Mouse (Mus musculus) retina, postnatal 1 day (tissue): Measurements from ENCODE around the gene Dusp9.
A peak's percentile ranks its signal among the peaks of the same experiment; 100 is the strongest.

ENCODE experiments used
- DNase-seq: peaks from one replicate; pipeline ENCODE4 v3.0.0-alpha.2; 2012

Dusp9 gene

DNA sequence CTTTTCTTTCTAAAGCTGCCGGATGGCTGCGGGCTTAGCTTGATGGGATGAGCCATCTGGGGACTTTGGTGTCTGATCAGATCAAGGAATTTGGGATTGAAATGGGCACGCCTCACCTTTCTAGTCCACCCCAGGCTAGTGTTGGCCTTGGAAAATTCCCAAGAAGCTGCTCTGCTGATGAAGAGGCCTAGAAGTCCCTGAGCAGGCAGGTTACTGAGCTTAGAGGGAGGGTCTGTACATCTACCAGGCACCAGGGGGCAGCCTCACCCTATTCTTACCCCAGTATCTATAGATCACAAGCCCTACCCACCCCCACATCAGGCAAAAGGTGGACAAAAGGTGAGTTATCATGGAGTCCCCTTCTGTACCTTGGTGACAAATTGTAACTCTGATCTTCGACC, 32.8 kb downstream of the Dusp9 start:
- DNase-seq, result peak; percentile 78

DNA sequence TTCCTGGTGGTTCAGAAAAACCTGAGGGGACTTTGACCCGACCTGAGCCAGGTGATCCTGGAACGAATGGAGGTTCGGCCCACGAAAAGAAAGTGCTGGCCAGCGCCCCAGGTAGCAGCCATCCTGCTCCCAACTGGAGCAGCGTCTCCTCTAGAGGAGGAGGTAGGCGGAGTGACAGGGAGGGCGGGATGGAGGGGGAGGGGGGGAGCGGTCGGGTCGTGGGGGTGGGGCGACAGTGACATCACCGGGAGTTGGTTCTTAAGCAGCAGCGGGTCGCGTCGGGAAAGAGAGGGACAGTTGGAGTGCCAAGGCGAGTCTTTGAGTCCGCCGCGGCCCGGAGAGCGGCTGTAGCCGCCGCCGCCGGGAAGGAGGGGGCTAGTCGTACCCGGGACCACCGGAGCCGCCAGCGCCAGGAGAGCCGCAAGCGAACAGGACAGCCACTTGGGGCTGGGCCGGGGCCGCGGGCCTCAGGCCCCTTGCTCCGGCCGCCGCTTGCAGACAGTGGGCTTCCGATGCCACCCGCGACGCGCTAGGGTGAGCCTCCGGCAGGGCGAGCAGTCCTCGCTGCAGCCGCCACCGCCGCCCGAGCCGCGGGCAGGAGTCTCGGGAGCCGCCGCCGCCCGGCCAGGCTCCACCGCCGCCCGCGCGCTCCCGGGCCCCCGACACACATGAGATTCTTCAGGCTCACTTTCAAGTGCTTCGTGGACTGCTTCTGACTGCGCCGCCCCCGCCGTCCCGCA, 33.8 kb downstream of the Dusp9 start, which contains the start of gene Slc6a8:
TSS of gene Slc6a8 (plus strand) at position 272 of the 740 bp plus-strand sequence.
- DNase-seq, result peak; percentile 87

DNA sequence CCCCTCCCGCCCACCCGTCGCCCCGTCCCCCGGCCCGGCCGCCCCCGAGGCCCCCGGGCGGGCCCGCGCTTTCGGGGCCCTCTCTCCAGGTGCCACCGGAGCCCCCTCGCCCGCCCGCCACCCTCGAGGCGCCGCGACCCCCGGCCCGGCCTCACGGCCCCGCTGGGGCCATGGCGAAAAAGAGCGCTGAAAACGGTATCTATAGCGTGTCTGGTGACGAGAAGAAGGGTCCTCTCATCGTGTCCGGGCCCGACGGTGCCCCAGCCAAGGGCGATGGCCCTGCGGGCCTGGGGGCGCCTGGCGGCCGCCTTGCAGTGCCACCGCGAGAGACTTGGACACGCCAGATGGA, 34.4 kb downstream of the Dusp9 start:
- DNase-seq, result no peak

DNA sequence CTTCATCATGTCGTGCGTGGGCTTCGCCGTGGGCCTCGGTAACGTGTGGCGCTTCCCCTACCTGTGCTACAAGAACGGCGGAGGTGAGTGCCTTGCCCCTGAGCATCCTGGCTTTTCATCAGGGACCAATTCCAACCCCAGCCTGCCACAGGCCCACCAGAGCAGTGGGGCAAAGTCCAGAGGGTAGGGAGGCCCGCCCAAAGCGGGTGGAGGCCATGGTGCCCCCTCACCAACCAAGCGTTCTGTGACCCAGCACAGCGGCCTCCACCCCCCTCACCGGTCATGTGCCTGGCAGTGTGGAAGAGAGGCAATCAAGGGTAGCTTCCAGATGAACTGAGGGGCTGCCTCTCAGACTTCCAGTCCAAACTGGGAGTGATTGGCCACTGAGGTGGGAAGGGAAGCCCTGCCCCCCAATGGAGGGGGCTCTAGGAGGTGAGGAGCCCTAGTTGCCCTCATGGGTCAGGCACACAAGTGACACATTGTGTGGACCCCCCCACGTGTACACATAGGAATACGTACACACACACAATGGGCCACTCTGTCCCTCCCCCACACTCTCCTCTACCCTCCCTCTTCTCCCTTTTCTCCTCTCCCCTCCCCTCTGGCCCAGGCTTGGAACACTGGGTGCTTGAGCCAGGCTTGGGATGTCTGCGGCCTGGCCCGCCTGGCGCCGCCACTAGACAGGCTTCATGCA, 34.9 kb downstream of the Dusp9 start:
- DNase-seq, result peak; percentile 72

DNA sequence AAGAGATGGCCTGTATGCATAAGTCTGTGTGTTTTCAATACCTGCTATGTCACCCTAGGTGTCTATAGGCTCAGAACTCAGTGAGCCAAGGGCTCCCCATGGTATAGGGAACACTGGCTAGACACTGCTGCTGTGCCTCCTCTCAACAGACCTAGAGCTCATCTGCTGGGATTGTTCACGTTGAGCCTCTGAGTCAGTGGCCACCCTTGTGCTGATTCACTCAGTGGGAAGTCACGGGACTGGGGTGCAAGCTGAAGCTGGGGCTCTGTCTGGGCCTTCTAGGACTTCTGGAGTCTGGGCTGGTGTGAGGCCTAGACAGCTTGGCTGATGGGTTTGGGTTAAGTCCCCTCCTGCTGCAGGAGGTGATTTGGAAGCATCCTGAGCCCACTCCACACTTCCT, 36.0 kb downstream of the Dusp9 start:
- no peak for DNase-seq

DNA sequence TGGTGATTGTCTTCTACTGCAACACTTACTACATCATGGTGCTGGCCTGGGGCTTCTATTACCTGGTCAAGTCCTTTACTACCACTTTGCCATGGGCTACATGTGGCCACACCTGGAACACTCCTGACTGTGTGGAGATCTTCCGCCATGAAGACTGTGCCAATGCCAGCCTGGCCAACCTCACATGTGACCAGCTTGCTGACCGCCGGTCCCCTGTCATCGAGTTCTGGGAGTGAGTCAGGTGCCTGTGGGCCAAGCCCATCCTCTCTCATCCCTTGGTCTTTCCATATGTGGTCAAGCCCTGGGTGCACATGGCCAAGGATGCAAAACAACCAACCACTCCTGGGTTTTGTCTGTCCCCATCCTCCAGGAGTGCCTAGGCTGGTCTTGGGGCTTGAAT, 37.4 kb downstream of the Dusp9 start:
- no peak for DNase-seq

DNA sequence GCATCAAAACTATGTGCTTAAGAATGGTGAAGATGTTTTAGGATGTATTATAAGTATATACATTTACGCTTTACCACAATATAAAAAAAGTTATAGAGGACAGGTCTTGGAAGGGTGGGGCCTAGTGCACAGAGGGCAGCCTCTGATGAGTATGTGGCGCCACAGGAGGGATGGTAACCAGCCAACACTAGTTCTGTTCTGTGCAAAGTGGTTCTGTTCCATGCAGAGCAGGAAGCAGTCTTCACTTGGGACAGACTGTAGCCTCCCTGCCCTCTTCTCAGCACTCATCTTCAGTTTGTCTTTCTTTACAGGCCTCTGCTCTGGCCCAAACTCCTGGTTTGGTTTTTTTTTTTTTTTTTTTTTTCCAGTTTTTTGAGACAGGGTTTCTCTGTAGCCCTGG, 44.9 kb downstream of the Dusp9 start:
- DNase-seq, result no peak

DNA sequence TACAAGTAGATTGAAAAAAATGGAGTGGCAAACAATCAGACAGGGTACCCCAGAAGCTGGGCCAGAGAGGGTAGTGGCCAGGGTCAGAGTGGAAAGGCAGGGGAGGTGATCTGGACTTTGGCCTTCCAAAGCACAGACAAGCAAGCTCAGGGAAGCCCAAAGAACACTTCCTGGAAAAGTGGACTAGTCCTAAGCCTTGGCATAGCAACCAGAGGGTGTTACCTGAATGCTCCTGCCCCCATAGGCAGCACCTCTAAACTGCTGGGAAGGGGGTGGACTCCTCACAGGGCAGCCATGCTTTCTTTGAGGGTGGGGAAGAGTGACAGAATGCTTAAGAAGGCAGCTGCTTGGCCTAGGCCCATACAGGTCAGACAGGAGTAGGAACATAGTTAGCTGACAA, 45.8 kb downstream of the Dusp9 start:
- DNase-seq, result no peak

DNA sequence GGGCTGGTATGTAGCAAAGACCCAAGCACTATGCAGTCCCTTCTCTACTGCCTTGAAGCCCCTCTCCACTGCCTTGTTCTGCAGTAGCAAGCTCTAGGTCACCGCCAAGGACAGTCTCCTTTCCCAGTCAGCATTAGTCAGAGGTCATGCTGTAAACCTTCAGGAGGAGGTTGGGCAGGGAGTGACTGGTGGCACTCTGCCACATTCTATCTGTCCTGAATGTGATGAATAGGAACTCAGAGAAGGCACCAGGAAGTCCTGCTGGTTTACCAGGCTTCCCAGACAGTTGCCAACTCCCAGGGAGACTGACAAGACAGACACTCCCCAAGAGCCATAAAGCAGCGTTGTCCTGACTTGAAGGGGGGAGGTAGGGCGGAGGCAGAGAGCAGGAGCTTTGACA, 46.4 kb downstream of the Dusp9 start:
- no peak for DNase-seq

DNA sequence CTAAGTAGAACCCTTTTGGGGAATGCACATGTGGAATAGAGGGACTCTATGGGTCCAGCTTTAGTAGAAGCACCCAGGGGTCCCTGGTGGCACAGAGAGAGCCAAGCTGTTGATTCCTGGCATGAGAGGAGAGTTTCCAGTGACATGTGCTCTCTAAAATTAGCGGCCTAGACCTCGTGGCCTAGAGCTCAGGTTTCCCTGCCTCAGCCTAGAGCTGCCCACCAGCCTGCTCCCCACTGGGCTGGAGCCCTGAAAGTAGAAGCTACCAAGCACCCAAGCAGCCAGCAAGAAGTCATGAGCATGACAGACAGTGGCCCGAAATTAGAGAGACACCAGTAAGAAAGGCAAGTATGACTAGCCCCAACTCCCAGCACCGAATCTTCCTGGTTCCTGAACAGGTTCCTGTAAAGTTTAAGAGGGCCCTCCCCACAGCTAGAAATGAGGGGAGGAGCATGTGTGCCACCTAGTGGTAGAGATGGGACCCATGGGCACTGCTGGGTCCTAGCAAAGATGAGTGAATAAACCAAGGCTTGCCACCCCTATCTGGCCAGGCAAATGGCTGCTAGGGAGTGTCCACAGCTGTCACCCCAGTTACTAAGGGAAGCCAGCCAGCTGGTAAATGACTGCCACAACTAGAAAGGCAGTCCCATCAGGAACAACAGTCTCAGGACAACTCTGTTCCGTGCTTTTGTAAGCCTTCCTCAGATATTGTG, 51.9 kb downstream of the Dusp9 start:
- peak; percentile 56 for DNase-seq
